Mouse (Mus musculus) megakaryocyte-erythroid progenitor cell, adult 5 weeks (primary cell): ENCODE data around the gene Fastkd2. TPM values are rescaled to one million over a fixed set of nuclear protein-coding genes. Genes with fewer than 3 reads are reported as not detected.

Source experiments
- polyA plus RNA-seq: library from polyadenylated mRNA; stranded (reverse); fragments of >175 nt; gene quantifications from 2 replicates; pipeline ENCODE4 v1.2.3, GENCODE M21; 2012

Gene Fastkd2
- 1.4 and 2.1 TPM in 2 replicates for polyA plus RNA-seq

DNA sequence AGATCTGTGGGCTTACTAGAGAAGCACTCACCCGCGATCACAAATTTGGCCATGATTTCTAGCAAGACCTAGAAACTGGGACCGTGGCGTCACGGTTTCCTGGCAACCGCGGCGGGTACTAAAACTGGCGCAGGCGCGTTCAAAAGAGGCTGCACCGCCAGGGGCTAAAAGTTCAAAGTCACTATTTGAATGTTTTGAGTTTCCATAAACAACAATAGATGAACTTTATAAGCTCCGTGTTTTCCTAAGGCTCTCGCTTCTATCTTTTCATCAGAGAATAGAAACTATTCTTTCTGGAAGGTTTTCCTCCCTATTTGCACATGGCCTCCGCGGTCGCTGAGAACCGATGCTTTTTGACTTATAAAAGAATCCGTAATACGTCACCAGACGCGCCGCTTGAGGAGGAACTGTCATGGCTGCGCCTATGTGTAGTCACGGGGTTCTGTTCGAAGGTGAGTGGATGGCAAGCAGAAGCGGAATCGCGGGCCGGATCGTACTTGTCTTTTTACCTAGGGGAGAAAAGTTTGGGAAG lies at the start of gene Fastkd2, which contains the start of gene Mdh1b:
Gene Fastkd2 (plus strand): TSS at position 375 of the 532 bp plus-strand sequence.
Gene Mdh1b (minus strand): TSS at position 79 of the 532 bp plus-strand sequence.

DNA sequence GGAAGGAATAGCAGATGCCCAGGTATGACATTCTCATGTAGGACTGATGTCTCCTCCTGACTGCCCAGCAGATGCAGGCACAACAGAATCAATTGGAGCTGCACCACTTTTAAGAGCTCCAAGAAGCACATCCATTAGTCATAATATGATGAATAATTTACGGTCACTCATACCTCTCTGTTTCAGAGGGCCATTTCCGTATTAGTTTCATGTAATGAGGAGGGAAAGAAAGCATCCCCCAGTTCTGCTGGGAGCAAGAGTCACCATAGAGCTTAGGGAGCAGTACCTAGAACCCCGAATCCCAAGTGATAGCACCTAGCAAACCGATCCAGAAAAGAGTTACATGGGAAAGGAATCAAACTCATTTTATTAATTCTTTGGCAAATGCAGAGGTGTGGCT lies 43.6 kb upstream of the Fastkd2 start, which contains the start of gene Dytn:
Gene Dytn (minus strand): TSS at position 101 of the 400 bp plus-strand sequence.

DNA sequence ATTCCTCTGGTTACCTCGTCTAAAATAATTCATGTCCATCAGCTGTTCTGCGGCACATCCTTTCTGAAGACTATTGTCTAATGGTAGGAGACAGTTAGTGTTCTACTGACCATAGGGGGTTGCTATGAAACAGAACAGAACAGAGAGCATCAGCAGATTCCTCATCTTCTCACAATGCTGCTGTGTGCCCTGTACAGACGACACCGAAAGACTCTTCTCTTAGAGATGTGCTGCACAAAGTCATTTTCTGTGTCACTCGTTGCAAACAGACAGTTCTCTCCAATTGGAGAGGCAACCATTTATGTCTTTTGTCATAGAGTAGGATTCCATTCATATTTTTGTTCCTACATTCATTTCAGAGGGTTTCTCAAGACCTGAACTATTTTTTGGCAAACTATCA lies 38.8 kb downstream of the Fastkd2 start, which contains the start of gene 4933402D24Rik:
Gene 4933402D24Rik (minus strand): TSS at position 101 of the 400 bp plus-strand sequence.

Other genes starting within 250 kb of the Fastkd2 start
- gene Gm39653, start 114.6 kb upstream of the Fastkd2 start, polyA plus RNA-seq: not detected in 2 replicates
- gene Dytn, start 43.7 kb upstream of the Fastkd2 start, polyA plus RNA-seq: not detected in 2 replicates
- gene Mdh1b, start 296 bp upstream of the Fastkd2 start, polyA plus RNA-seq: not detected in 2 replicates
- gene 4933402D24Rik, start 38.7 kb downstream of the Fastkd2 start, polyA plus RNA-seq: not detected in 2 replicates